Mouse (Mus musculus) liver, postnatal 0 days (tissue): Measurements from ENCODE around the gene Gm29776. TPM values are rescaled to one million over a fixed set of nuclear protein-coding genes. Genes with fewer than 3 reads are reported as not detected.

Experiments
- ATAC-seq: fragments of 200-750 bp; cut with Nextera tagmentation; 2 replicates; pipeline ENCODE4 v1.8.0; 2017; ENCODE audit warnings: mild to moderate bottlenecking, moderate library complexity
- DNase-seq: peaks from one replicate; pipeline ENCODE4 v3.0.0-alpha.2; 2016
- H3K27ac ChIP-seq: fragments of 300-500 bp; sonication (generic); 2 replicates; pipeline ENCODE4 v1.5.1; 2014; ENCODE audit warnings: antibody characterized with exemption, moderate library complexity, mild to moderate bottlenecking, low read depth
- H3K27me3 ChIP-seq: fragments of 300-500 bp; sonication (generic); 2 replicates; pipeline ENCODE4 v1.6.1; 2014; ENCODE audit warnings: low read length, control low read depth, mixed read lengths; ENCODE audit not compliant: insufficient read depth
- H3K36me3 ChIP-seq: fragments of 300-500 bp; sonication (generic); replicated peaks from 2 replicates; pipeline ENCODE4 v1.6.1; 2014; ENCODE audit warnings: mild to moderate bottlenecking, control low read depth, low read length, moderate library complexity, mixed read lengths; ENCODE audit not compliant: insufficient read depth
- H3K4me1 ChIP-seq: fragments of 300-500 bp; sonication (generic); 2 replicates; pipeline ENCODE4 v1.6.1; 2014; ENCODE audit warnings: antibody characterized with exemption, mild to moderate bottlenecking, control low read depth; ENCODE audit not compliant: insufficient read depth
- H3K4me2 ChIP-seq: fragments of 300-500 bp; sonication (generic); 2 replicates; pipeline ENCODE4 v1.6.1; 2014; ENCODE audit warnings: low read depth, mild to moderate bottlenecking, low read length, moderate library complexity, mixed read lengths
- H3K4me3 ChIP-seq: fragments of 300-500 bp; sonication (generic); 2 replicates; pipeline ENCODE4 v1.5.1; 2014; ENCODE audit warnings: low read depth, low read length
- H3K9ac ChIP-seq: fragments of 300-500 bp; sonication (generic); replicated peaks from 2 replicates; pipeline ENCODE4 v1.6.1; 2014; ENCODE audit warnings: mild to moderate bottlenecking, moderate library complexity
- H3K9me3 ChIP-seq: fragments of 300-500 bp; sonication (generic); 2 replicates; pipeline ENCODE4 v1.6.1; 2016; ENCODE audit warnings: mild to moderate bottlenecking, control low read depth, low read length, mixed read lengths
- CTCF ChIP-seq: sonication (generic); IDR thresholded peaks from 2 replicates; pipeline ENCODE4 v1.5.1; 2016; ENCODE audit warnings: antibody characterized with exemption, low read depth
- EP300 ChIP-seq: IDR thresholded peaks from 2 replicates; pipeline ENCODE4 v1.6.1; 2016; ENCODE audit warnings: antibody characterized with exemption, low read depth, mild to moderate bottlenecking
- WGBS: fragments of 180-500 bp; shearing (Covaris S2); extraction: QIAGEN DNeasy Blood & Tissue Kit; methylation state at CpG from one replicate; pipeline ENCODE4 v1.1.7; 2014; ENCODE audit not compliant: insufficient replicate concordance; 5-methylcytosine and 5-hydroxymethylcytosine counted together
- polyA plus RNA-seq: library from polyadenylated mRNA; unstranded; fragments of >200 nt; fragmentation: Nextera tagmentation; extraction: Ambion mirVana; gene quantifications from 2 replicates; pipeline ENCODE4 v1.2.1, GENCODE M21; 2015

Gm29776 gene
- polyA plus RNA-seq, 1 experiment from 2014 or later, result not detected

DNA sequence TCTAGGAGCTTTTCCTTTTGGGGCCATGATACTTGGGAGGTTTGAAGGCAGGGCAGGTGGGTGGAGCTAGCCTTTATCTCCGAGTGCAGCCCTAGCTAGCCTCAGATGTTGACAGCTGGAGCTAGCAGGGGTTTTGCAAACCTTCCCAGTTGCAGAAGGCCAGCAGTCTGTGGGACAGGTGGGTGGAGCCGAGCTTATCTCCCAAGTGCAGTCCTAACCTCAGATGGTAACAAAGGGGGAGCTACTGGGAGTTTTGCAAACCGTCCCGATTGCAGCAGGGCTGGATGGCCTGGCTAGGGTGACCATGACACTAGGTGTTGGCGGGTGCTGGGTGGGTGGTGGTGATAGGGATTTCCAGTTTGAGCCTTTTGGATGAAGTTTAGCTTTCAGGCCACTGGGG, 7.2 kb upstream of the Gm29776 start:
- WGBS, result 3% methylated on average over 5 of the region's 5 CpGs
- peaks cover 4% of the 10 kb centered on the region for H3K27me3 ChIP-seq
- ATAC-seq (peak; percentile 97), DNase-seq (peak; percentile 89)
- no peaks in the 10 kb centered on the region for H3K9me3 ChIP-seq
- no peaks in the 10 kb centered on the region for H3K36me3 ChIP-seq
- H3K4me2 ChIP-seq, result peak overlapping the region; percentile 47
- TF ChIP-seq CTCF, result peak; percentile 35
- TF ChIP-seq EP300, result peak; percentile 96
- 0 out of 2 replicates have a peak overlapping the region, but pooled peaks have one; percentile 0 for H3K4me3 ChIP-seq
- H3K4me1 ChIP-seq, result peaks cover 23% of the 10 kb centered on the region
- peak overlapping the region; percentile 66 for H3K27ac ChIP-seq
- no peak overlapping the region; the same call in 1 of the 2 replicates for H3K9ac ChIP-seq

DNA sequence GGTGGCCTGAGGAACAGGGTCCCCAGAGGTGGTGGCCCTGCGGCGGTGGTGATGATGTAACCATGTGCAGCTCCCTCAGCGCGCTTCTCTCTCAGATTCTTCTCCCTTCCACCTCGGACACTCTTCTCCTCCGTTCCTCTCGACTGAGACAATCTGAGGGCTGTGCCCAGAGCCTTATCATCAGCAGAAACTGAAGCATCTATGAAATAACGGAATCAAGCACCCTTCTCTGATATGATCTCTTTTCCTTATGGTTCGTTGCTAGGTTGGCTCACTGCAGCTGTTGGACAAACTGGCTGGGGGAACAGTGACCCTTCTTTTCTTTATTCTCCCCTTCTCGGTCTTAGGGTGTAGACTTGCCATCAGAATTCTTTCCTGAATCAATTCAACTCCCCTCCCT, 4.6 kb upstream of the Gm29776 start:
- 45% methylated on average over 10 of the region's 10 CpGs for WGBS
- Histone ChIP-seq H3K27ac (no peak overlapping the region), H3K36me3 (no peaks in the 10 kb centered on the region), H3K4me1 (peaks cover 23% of the 10 kb centered on the region), H3K4me2 (peak overlapping the region; percentile 22; the same call in 1 of the 2 replicates), H3K4me3 (no peak overlapping the region), H3K9ac (no peak overlapping the region), H3K27me3 (peaks cover 4% of the 10 kb centered on the region), H3K9me3 (no peaks in the 10 kb centered on the region)
- TF ChIP-seq CTCF (no peak), EP300 (no peak)
- ATAC-seq (no peak), DNase-seq (no peak)

DNA sequence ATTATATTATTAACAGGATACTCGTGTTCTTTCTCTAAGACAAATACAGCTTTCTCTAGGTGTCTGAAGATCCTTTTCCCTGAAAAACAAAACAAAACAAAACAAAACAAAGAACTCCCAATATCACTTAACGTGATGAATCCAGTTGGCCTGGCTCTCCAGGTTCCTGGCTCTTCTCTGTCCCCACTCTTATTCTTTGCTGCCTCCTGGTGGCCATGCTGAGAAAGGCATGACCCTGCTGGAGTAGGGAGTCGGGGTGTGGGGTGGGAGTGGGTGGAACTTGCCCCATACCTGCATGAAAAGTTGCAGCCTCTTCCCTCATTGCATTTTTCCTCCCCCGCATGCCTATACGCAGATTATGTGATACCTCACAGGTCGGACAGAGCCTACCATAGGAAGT, 2.7 kb upstream of the Gm29776 start:
- Histone ChIP-seq H3K4me1 (peaks cover 16% of the 10 kb centered on the region), H3K27me3 (peaks cover 4% of the 10 kb centered on the region; the same call in 1 of the 2 replicates), H3K9ac (no peak overlapping the region), H3K4me3 (no peak overlapping the region), H3K9me3 (no peaks in the 10 kb centered on the region), H3K36me3 (no peaks in the 10 kb centered on the region), H3K4me2 (no peak overlapping the region), H3K27ac (no peak overlapping the region)
- TF ChIP-seq EP300 (no peak), CTCF (peak; percentile 98)
- 8% methylated on average over 6 of the region's 6 CpGs for WGBS
- ATAC-seq, result no peak
- DNase-seq, result peak; percentile 88

DNA sequence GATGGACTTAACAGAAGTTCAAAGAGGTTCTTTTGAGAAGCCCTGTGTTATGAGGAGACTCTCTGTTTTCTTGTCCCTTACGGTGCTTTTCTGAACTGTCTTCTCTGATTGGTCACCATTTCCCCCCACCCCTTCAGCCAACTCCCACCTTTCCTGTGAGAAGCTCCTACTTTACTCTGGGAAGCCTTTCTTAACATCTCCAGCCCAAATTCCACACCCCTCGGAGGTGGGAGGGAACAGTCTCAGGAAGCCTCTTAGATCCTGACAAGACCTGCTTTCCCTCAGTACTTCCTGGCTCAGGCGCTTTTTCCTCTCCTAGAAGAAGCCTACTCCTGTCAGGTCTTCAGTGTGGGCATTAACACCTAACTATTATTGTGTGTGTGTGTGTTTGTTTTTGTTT, 953 bp upstream of the Gm29776 start:
- ATAC-seq, result no peak
- no peaks in the 10 kb centered on the region for H3K9me3 ChIP-seq
- H3K9ac ChIP-seq, result no peak overlapping the region
- H3K27me3 ChIP-seq, result peaks cover 4% of the 10 kb centered on the region; the same call in 1 of the 2 replicates
- DNase-seq, result no peak
- no peak overlapping the region for H3K4me2 ChIP-seq
- 66% methylated on average over 3 of the region's 3 CpGs for WGBS
- no peaks in the 10 kb centered on the region; the same call in 1 of the 2 replicates for H3K4me1 ChIP-seq
- H3K36me3 ChIP-seq, result no peaks in the 10 kb centered on the region
- no peak overlapping the region for H3K27ac ChIP-seq
- no peak overlapping the region for H3K4me3 ChIP-seq
- TF ChIP-seq CTCF (no peak), EP300 (no peak)

DNA sequence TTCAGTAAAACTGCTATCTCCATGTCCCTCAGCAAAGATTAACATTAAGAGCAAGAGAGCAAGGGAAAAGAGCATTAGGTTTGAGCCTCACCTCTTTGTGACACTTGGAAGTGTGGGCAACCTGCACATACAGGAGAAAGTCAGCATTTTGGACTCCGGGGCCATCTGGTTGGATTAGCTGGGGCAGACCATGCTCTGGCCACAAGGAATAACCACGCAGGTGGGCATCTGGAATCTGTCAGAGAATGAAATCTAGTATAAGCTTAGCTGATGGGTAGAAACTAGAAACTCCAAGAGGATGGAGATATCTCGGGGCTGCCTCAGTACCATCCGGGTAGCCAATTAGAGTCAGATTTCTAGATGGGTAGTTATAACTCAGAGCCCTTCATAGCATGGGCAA, 1.9 kb downstream of the Gm29776 start:
- Histone ChIP-seq H3K4me3 (no peak overlapping the region), H3K4me1 (no peaks in the 10 kb centered on the region; the same call in 1 of the 2 replicates), H3K27ac (no peak overlapping the region), H3K36me3 (peaks cover 7% of the 10 kb centered on the region), H3K27me3 (no peaks in the 10 kb centered on the region), H3K9me3 (no peaks in the 10 kb centered on the region), H3K9ac (no peak overlapping the region), H3K4me2 (no peak overlapping the region)
- DNase-seq, result no peak
- WGBS, result 86% methylated on average over 4 of the region's 4 CpGs
- no peak for TF ChIP-seq CTCF
- TF ChIP-seq EP300, result no peak
- no peak for ATAC-seq

DNA sequence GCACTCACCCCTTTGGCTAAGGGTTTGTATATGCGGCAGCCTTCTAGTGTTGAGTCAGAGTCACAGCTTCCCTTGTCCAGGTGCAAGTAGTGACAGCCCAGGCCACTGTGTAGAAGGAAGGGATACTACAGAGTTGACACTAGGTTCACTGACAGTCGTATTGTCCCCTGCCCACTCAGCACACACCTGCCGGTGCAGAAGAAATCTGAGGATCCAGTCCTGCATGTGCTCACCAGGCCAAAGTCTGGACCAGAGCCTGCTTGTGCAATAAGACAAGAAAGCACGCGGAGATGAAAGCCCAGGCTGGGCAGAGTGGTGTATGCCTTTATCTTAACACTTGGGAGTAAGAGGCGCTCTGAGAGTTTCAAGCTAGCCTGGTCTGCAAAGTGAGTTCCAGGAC, 3.6 kb downstream of the Gm29776 start:
- Histone ChIP-seq H3K4me3 (no peak overlapping the region), H3K4me2 (no peak overlapping the region), H3K9ac (no peak overlapping the region), H3K27ac (no peak overlapping the region), H3K4me1 (no peaks in the 10 kb centered on the region), H3K9me3 (no peaks in the 10 kb centered on the region), H3K27me3 (no peaks in the 10 kb centered on the region), H3K36me3 (peaks cover 17% of the 10 kb centered on the region)
- ATAC-seq (no peak), DNase-seq (no peak)
- TF ChIP-seq EP300, result no peak
- WGBS, result 59% methylated on average over 6 of the region's 6 CpGs

DNA sequence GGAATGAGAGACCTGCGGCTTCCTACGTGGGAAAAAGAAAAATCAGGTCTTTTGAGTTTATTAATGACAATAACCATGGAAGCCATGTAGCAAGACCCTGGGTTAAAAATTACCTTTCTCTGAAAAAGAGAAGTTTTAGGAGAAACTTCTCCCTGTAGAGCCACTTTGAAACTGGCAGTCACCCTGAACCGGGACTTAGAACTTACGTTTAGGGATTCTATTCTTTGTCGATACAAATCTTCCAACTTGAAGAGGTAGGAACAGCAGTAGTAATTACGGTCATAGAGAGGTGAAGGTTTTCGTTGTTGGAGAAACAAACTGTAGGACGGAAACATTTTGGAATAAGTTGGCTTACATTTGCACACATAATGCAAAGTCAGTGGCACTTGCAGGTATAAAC, 11.4 kb downstream of the Gm29776 start:
- WGBS, result 4% methylated on average over 8 of the region's 8 CpGs
- peak overlapping the region; percentile 87 for H3K4me3 ChIP-seq
- DNase-seq, result no peak
- H3K36me3 ChIP-seq, result peaks cover 30% of the 10 kb centered on the region
- H3K27me3 ChIP-seq, result no peaks in the 10 kb centered on the region
- TF ChIP-seq CTCF, result no peak
- no peak for TF ChIP-seq EP300
- H3K27ac ChIP-seq, result peak overlapping the region; percentile 99
- no peaks in the 10 kb centered on the region for H3K9me3 ChIP-seq
- H3K9ac ChIP-seq, result peak overlapping the region; percentile 98
- peak overlapping the region; percentile 82 for H3K4me2 ChIP-seq
- H3K4me1 ChIP-seq, result peaks cover 14% of the 10 kb centered on the region
- no peak for ATAC-seq
